Mouse (Mus musculus) liver, embryonic 13.5 days (tissue): Measurements from ENCODE around the gene Mrpl48. TPM values are rescaled to one million over a fixed set of nuclear protein-coding genes. Genes with fewer than 3 reads are reported as not detected.
A peak's percentile ranks its signal among the peaks of the same experiment; 100 is the strongest.
"Not testable (repeated sequence)": the region's sequence is repeated elsewhere in the genome, so short reads cannot be mapped to it uniquely, and the experiment has no call there.

Source experiments
- ATAC-seq: fragments of 200-750 bp; cut with Nextera tagmentation; 2 replicates; pipeline ENCODE4 v1.8.0; 2017; ENCODE audit warnings: low read depth, mild to moderate bottlenecking, moderate number of reproducible peaks, moderate library complexity
- DNase-seq: peaks from one replicate; pipeline ENCODE4 v3.0.0; 2022
- H3K27ac ChIP-seq: fragments of 300-500 bp; sonication (generic); 2 replicates; pipeline ENCODE4 v1.5.1; 2015; ENCODE audit warnings: moderate library complexity, mild to moderate bottlenecking, inconsistent platforms
- H3K27me3 ChIP-seq: fragments of 300-500 bp; sonication (generic); 2 replicates; pipeline ENCODE4 v1.6.1; 2015; ENCODE audit warnings: mild to moderate bottlenecking, inconsistent platforms
- H3K36me3 ChIP-seq: fragments of 300-500 bp; sonication (generic); 2 replicates; pipeline ENCODE4 v1.6.1; 2015; ENCODE audit warnings: mild to moderate bottlenecking, inconsistent platforms
- H3K4me1 ChIP-seq: fragments of 300-500 bp; sonication (generic); replicated peaks from 2 replicates; pipeline ENCODE4 v1.6.1; 2015; ENCODE audit warnings: inconsistent platforms
- H3K4me2 ChIP-seq: fragments of 300-500 bp; sonication (generic); 2 replicates; pipeline ENCODE4 v1.6.1; 2015; ENCODE audit warnings: inconsistent platforms, mild to moderate bottlenecking, moderate library complexity
- H3K4me3 ChIP-seq: fragments of 300-500 bp; sonication (generic); replicated peaks from 2 replicates; pipeline ENCODE4 v1.5.1; 2015; ENCODE audit warnings: mild to moderate bottlenecking, inconsistent platforms
- H3K9ac ChIP-seq: fragments of 300-500 bp; sonication (generic); 2 replicates; pipeline ENCODE4 v1.6.1; 2015; ENCODE audit warnings: mild to moderate bottlenecking, inconsistent platforms
- H3K9me3 ChIP-seq: fragments of 300-500 bp; sonication (generic); replicated peaks from 2 replicates; pipeline ENCODE4 v1.6.1; 2016; ENCODE audit warnings: inconsistent platforms
- WGBS: fragments of 180-500 bp; shearing (Covaris S2); methylation state at CpG from one replicate; pipeline ENCODE4 v1.1.7; 2015; ENCODE audit not compliant: insufficient replicate concordance; 5-methylcytosine and 5-hydroxymethylcytosine counted together
- polyA plus RNA-seq: library from polyadenylated mRNA; unstranded; fragments of >200 nt; fragmentation: Nextera tagmentation; extraction: Ambion mirVana; gene quantifications from 2 replicates; pipeline ENCODE4 v1.2.1, GENCODE M21; 2015

The Mrpl48 gene
- polyA plus RNA-seq, 1 experiment from 2014 or later = 57.0 TPM

- H3K36me3 ChIP-seq = peaks cover 5% of the 10 kb centered on the region; the same call in 1 of the 2 replicates
- H3K9ac ChIP-seq = peak overlapping the region; percentile 82
- H3K9me3 ChIP-seq = no peaks in the 10 kb centered on the region
- under 1% methylated on average over 31 of the region's 31 CpGs for WGBS
- H3K4me3 ChIP-seq = peak overlapping the region; percentile 71
- peak overlapping the region; percentile 70 for H3K4me2 ChIP-seq
- no peaks in the 10 kb centered on the region for H3K27me3 ChIP-seq
- peaks cover 32% of the 10 kb centered on the region for H3K4me1 ChIP-seq
- DNase-seq (peak; percentile 87), ATAC-seq (peak; percentile 95)
- peak overlapping the region; percentile 84 for H3K27ac ChIP-seq
Observed at GRCm38 (mm10) chr7:100582727-100583236, 25.3 kb downstream of the Mrpl48 start.

GRCm38 (mm10) chr7:100582235-100582634 is 25.9 kb downstream of the Mrpl48 start:
- Histone ChIP-seq H3K9ac (peak overlapping the region; percentile 82), H3K36me3 (peaks cover 5% of the 10 kb centered on the region; the same call in 1 of the 2 replicates), H3K4me3 (peak overlapping the region; percentile 71), H3K4me1 (peaks cover 32% of the 10 kb centered on the region), H3K27me3 (no peaks in the 10 kb centered on the region), H3K4me2 (peak overlapping the region; percentile 70), H3K9me3 (no peaks in the 10 kb centered on the region), H3K27ac (no peak overlapping the region)
- DNase-seq (no peak), ATAC-seq (no peak)
- WGBS = 33% methylated on average over 7 of the region's 7 CpGs

DNA sequence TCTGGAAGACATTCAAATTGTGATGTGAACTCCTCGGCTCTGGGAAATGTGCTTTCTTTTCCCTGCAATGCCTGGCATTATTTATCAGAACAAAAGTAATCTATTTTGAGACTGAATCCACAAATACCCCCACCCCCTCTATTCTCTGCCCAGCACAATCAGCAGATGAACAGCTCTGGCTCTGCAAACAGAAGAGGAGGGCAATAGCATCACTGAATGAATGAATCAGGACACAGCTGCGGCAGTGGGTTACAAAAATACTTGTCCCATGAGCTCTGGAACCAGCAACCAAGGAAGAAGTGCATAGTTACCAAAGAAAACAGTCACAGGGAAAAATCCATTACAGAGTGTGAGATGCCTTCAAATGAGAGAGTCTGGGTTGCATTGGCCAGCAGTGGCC is 29.3 kb downstream of the Mrpl48 start:
- H3K36me3 ChIP-seq = peaks cover 9% of the 10 kb centered on the region; the same call in 1 of the 2 replicates
- H3K4me2 ChIP-seq = no peak overlapping the region
- DNase-seq = no peak
- H3K4me3 ChIP-seq = no peak overlapping the region
- H3K9me3 ChIP-seq = no peaks in the 10 kb centered on the region
- H3K27ac ChIP-seq = peak overlapping the region; percentile 37; the same call in 1 of the 2 replicates
- WGBS = 67% methylated on average over 2 of the region's 2 CpGs
- 0 out of 2 replicates have a peak overlapping the region, but pooled peaks have one; percentile 20 for H3K9ac ChIP-seq
- peaks cover 41% of the 10 kb centered on the region for H3K4me1 ChIP-seq
- H3K27me3 ChIP-seq = no peaks in the 10 kb centered on the region
- no peak for ATAC-seq

DNA sequence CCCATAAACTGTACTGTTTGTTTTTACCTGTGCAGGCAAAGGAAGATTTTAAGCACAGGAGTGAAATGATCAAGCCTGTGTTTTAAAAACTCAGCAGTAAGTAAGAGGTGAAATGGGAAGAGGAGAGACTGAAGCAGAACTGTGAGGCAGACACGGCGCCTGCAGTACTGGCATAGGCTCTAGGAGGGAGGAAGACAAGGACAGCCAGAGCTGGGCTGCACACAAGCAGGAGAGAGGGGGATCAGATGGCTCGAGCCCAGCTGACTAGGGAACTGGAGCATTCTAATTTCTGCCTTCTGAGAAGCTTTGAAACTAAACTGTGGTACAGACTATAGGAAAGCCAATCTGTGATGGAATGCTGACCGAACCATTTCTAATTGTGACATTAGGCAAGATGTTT is 35.4 kb downstream of the Mrpl48 start:
- H3K4me1 ChIP-seq = peaks cover 58% of the 10 kb centered on the region
- no peaks in the 10 kb centered on the region for H3K27me3 ChIP-seq
- no peak overlapping the region for H3K4me2 ChIP-seq
- peaks cover 9% of the 10 kb centered on the region; the same call in 1 of the 2 replicates for H3K36me3 ChIP-seq
- H3K27ac ChIP-seq = peak overlapping the region; percentile 82
- ATAC-seq = no peak
- H3K9me3 ChIP-seq = no peaks in the 10 kb centered on the region
- WGBS = 76% methylated on average over 4 of the region's 4 CpGs
- no peak overlapping the region for H3K4me3 ChIP-seq
- no peak for DNase-seq
- peak overlapping the region; percentile 40; the same call in 1 of the 2 replicates for H3K9ac ChIP-seq

DNA sequence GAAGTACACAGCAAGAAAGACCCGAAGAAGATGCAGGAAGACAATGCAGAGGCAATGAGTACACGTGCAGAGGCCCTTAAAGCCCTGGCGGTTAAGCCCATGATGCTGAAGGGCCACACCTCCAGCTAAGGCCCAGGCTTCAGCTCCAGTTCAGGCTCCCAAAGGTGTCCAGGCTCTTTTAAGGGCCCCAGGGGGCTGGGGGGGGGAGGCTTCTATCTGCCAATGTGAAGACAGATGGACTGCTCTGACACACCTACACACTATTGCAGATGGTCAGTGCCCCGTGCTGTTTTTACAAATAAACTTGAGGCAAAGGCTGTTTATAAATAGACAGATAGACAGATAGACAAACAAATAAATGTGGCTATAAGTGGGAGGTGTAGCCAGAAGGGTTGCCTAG is 36.0 kb downstream of the Mrpl48 start:
- 67% methylated on average over 4 of the region's 4 CpGs for WGBS
- ATAC-seq = no peak
- H3K27ac ChIP-seq = peak overlapping the region; percentile 82
- no peaks in the 10 kb centered on the region for H3K9me3 ChIP-seq
- no peak overlapping the region for H3K4me3 ChIP-seq
- H3K27me3 ChIP-seq = no peaks in the 10 kb centered on the region
- H3K9ac ChIP-seq = no peak overlapping the region
- no peak for DNase-seq
- peaks cover 58% of the 10 kb centered on the region for H3K4me1 ChIP-seq
- peaks cover 16% of the 10 kb centered on the region; the same call in 1 of the 2 replicates for H3K36me3 ChIP-seq
- no peak overlapping the region for H3K4me2 ChIP-seq

GRCm38 (mm10) chr7:100570930-100571715 is 37.0 kb downstream of the Mrpl48 start:
- Histone ChIP-seq H3K9ac (0 out of 2 replicates have a peak overlapping the region, but pooled peaks have one; percentile 5), H3K36me3 (peaks cover 16% of the 10 kb centered on the region; the same call in 1 of the 2 replicates), H3K4me3 (no peak overlapping the region), H3K4me1 (peaks cover 58% of the 10 kb centered on the region), H3K9me3 (no peaks in the 10 kb centered on the region), H3K27me3 (no peaks in the 10 kb centered on the region), H3K4me2 (peak overlapping the region; percentile 32), H3K27ac (peak overlapping the region; percentile 82)
- 25% methylated on average over 3 of the region's 3 CpGs for WGBS
- no peak for DNase-seq
- peak; percentile 90 for ATAC-seq

GRCm38 (mm10) chr7:100569907-100570306 is 38.2 kb downstream of the Mrpl48 start:
- peak overlapping the region; percentile 4; the same call in 1 of the 2 replicates for H3K4me2 ChIP-seq

DNA sequence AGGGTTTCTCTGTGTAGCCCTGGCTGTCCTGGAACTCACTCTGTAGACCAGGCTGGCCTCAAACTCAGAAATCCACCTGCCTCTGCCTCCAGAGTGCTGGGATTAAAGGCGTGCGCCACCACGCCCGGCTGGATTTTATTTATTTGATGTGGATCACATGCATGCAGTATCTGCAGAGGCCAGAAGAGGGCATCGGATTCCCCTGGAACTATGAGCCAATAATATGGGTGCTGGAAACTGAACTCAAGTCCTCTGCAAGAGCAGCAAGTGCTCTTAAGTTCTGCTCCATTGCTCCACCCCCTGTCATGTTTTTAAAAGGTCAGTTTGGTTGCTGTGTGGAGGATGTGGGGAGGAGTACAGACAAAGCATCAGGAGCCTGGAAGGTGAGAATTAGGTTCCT is 40.9 kb downstream of the Mrpl48 start:
- Histone ChIP-seq H3K36me3 (peaks cover 18% of the 10 kb centered on the region; the same call in 1 of the 2 replicates), H3K4me1 (peaks cover 40% of the 10 kb centered on the region)
- H3K9me3 ChIP-seq, ATAC-seq, H3K4me2 ChIP-seq, H3K27me3 ChIP-seq, H3K4me3 ChIP-seq, H3K27ac ChIP-seq, DNase-seq, H3K9ac ChIP-seq: not testable (repeated sequence)
- 78% methylated on average over 5 of the region's 5 CpGs for WGBS

More at GRCm38 (mm10) chr7:100569907-100570306, 38.2 kb downstream of the Mrpl48 start:
- Histone ChIP-seq H3K9ac (no peak overlapping the region), H3K27ac (peak overlapping the region; percentile 78), H3K27me3 (no peaks in the 10 kb centered on the region), H3K36me3 (peaks cover 19% of the 10 kb centered on the region; the same call in 1 of the 2 replicates), H3K4me1 (peaks cover 56% of the 10 kb centered on the region), H3K9me3 (no peaks in the 10 kb centered on the region), H3K4me3 (no peak overlapping the region)
- DNase-seq (peak; percentile 33), ATAC-seq (peak; percentile 62)

GRCm38 (mm10) chr7:100561861-100562587 is 46.1 kb downstream of the Mrpl48 start:
- Histone ChIP-seq H3K36me3 (peaks cover 9% of the 10 kb centered on the region; the same call in 1 of the 2 replicates), H3K4me1 (peaks cover 32% of the 10 kb centered on the region), H3K9ac (no peak overlapping the region), H3K27me3 (no peaks in the 10 kb centered on the region), H3K4me2 (no peak overlapping the region), H3K9me3 (no peaks in the 10 kb centered on the region), H3K27ac (no peak overlapping the region), H3K4me3 (no peak overlapping the region)
- no peak for ATAC-seq
- no peak for DNase-seq
- WGBS = 81% methylated on average over 11 of the region's 11 CpGs

DNA sequence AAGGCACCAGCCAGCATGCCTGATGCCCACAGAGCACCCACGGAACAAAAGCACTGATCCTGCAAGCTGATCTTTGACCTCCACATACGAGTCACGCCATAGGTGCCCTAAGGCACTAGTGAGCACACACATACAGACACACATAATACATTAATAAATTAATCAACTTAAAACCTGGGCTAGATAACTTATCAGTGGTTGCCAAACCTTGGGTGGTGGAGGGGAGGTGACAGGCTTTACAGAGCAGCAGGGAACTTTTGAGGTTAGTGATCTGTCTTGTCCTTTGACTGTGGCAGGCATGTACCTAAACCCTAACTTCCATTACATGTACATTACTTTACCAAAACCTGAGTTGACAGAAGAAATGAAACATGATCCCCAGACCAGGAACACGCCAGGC is 48.8 kb downstream of the Mrpl48 start:
- WGBS = 35% methylated on average over 4 of the region's 4 CpGs
- Histone ChIP-seq H3K36me3 (peaks cover 2% of the 10 kb centered on the region; the same call in 1 of the 2 replicates), H3K9me3 (no peaks in the 10 kb centered on the region), H3K27me3 (no peaks in the 10 kb centered on the region), H3K9ac (peak overlapping the region; percentile 16; the same call in 1 of the 2 replicates), H3K4me3 (no peak overlapping the region), H3K4me1 (peaks cover 50% of the 10 kb centered on the region), H3K27ac (peak overlapping the region; percentile 55; the same call in 1 of the 2 replicates), H3K4me2 (peak overlapping the region; percentile 41)
- peak; percentile 45 for DNase-seq
- peak; percentile 91 for ATAC-seq

- H3K9ac ChIP-seq = no peak overlapping the region
- WGBS = 76% methylated on average over 5 of the region's 5 CpGs
- no peak overlapping the region for H3K4me2 ChIP-seq
- H3K27ac ChIP-seq = no peak overlapping the region
- H3K27me3 ChIP-seq = no peaks in the 10 kb centered on the region
- no peak for ATAC-seq
- peaks cover 52% of the 10 kb centered on the region for H3K4me1 ChIP-seq
- no peak overlapping the region for H3K4me3 ChIP-seq
- H3K36me3 ChIP-seq = peaks cover 6% of the 10 kb centered on the region; the same call in 1 of the 2 replicates
- DNase-seq = no peak
- no peaks in the 10 kb centered on the region for H3K9me3 ChIP-seq
Observed at GRCm38 (mm10) chr7:100557241-100557640, 50.9 kb downstream of the Mrpl48 start.
